Mouse (Mus musculus) urinary bladder, postnatal 10 days (tissue): ENCODE data around the gene Snrnp25.

ENCODE experiments used
- DNase-seq: peaks from one replicate; pipeline ENCODE4 v3.0.0; 2022; ENCODE audit warnings: low spot score

The Snrnp25 gene

DNA sequence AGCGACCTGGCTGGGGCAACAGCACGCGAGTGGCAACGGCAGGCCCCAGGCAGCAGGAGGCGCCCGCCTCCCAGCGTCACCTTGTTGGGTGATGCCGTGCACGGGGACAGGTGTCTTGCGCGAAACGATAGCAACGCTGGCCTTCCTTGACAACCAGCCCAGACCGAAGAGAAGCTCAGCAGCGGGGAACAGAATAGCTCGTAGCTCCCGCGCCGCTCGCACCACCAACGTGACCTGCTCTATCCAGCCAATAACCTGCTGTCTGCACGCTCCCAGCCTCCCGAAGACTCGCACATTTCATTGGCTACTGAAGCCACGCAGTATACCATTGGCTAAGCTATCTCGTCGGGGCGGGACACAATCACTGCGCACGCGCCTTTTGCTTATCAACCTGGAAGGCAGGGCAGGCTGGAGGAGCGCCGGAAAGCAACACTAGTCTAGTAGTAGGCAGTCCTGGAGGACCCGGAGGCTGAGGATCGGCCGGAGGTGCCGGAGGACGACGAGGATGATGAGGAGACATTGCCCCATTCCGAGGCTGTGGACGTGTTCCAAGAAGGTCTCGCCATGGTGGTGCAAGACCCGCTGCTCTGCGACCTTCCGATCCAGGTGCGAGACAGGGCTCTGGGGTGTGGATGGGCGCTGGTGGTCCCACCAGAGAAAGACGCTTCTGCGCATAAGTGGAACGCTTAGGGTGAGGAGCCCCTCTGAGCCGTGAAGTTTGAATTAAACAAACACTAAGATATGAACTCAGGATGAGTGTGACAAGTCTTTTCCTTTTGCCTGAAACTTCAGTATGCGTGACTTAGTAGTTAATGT is at the start of gene Snrnp25:
TSS of gene Snrnp25 (plus strand) at position 358 of the 816 bp plus-strand sequence.
- peak; percentile 76 for DNase-seq

DNA sequence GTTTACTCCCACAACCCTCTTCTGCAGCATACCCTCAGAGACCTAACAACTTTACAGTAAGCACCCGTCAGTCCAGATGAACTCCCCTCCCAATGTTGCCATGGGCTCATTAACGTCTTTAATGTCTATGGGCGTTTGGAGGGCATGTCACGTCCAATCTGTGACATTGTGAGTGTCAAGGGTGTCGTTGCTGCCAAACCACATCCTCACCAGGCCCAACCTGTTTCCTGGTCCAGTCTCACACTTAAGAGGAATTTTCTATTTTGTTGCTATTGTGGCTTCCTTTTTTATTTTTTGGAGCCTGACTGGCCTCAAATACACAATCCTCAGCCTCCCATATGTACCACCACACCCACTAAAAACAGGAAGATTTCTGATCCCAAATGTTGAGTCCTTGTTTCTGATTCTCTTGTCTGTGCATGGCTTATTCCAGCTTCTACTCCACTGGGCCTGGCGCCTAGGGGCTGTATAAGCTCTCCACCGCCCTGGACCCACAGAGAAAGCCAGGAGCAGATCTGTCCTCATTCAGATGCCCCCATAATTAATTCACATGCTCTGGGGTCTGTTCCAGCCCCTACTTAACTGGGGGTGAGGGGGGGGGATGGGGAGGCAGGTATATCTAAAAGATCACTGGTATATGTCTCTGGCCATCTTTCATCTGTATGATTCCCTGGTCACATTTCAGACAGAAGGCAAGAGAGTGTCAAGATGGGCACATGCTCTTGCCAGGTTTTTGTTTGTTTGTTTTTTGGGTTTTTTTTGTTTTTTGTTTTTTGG is 48.2 kb upstream of the Snrnp25 start:
- DNase-seq: no peak

DNA sequence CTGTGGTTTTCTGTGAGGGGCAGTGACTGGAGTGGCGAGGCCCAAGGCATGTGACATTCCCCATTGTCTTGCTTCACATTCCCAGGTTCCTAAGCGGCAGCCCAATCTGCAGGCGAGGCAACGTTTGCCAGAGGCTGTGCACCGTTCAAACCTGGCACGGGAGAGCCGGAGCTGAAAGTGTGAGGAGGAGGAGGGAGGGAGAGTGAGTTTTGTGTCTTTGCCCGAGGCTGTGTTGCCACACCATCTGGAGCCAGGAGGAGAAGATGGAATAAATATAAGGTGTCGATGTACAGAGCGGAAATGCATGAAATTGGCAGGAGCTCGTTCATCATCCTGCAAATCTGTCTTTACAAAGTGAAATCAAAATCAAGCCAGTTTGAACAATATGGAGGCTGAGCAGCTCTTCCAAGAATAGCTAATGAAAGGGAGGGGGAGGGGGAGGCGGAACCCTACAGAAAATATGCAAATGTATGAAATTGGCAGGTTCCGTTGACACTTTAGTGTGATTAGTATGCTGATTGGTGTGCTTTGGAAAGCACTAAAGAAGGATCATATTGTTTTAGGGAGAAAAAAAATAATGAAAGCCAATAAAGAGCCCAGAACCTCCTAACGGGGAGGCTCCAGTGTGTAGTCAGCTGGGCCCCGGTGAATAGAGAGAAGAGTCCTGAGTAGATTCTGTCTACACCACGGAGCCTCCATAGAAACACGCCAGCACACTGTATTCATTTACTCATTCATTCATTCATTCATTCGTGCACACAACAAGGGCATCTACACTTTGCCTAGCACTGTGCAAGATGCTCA is 47.2 kb upstream of the Snrnp25 start:
- DNase-seq: no peak

DNA sequence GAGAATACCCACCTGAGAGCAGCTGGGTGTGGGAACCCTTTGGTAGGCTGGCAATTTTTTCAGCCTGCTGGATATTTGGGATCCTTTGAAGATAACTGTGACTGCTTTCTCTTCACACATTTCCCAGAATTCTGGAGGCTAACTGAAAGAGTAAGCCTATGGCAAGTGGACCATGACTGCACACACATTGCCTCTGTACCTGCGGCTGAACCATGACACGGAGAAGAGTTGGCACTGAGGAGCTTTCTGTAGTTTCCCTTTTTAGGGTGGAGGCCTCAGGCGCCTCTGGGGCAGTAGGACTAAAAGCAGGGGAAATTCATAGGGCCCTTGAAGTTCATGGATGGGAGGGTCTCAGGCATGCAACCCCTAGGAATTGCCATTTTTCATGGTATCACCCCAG is 46.0 kb upstream of the Snrnp25 start:
- DNase-seq: no peak

DNA sequence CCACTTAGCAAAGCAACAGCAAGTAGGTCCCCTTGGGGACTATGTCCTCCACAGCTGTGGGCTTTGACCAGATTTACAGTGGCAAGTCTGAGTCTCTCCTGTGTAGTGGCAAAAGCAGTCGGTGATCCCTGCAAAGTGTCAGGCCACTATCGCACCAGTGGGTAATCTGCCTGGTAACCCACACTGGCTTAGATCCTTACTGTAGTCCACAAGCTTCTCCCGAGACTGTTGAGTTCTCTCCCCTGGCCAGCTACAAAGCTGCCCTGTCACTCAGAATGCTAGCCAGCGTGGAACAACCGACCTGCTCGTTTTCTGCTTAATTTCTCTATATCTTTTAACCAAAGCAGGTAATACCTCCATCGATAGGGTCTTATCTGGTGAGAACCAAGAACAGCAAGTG is 44.9 kb upstream of the Snrnp25 start:
- no peak for DNase-seq

DNA sequence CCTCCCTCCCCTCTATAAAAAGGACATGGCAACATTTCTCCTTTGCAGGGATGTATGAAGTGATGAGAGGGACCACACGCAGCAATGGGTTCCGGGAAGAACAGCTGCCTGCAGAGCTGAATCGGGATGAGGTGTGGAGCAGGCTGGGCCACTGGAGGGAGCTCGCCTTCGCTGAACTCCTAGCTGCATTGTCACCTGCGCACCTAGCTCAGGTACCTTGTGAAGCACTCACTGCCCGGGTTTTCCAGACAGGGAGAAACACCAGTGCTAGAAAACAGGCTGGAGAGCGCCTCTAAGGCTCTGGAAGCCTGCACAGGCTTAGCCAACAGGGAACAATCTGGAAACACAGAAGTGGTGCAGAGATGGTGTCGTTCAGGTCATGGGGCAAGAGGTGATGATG is 43.7 kb upstream of the Snrnp25 start:
- no peak for DNase-seq

DNA sequence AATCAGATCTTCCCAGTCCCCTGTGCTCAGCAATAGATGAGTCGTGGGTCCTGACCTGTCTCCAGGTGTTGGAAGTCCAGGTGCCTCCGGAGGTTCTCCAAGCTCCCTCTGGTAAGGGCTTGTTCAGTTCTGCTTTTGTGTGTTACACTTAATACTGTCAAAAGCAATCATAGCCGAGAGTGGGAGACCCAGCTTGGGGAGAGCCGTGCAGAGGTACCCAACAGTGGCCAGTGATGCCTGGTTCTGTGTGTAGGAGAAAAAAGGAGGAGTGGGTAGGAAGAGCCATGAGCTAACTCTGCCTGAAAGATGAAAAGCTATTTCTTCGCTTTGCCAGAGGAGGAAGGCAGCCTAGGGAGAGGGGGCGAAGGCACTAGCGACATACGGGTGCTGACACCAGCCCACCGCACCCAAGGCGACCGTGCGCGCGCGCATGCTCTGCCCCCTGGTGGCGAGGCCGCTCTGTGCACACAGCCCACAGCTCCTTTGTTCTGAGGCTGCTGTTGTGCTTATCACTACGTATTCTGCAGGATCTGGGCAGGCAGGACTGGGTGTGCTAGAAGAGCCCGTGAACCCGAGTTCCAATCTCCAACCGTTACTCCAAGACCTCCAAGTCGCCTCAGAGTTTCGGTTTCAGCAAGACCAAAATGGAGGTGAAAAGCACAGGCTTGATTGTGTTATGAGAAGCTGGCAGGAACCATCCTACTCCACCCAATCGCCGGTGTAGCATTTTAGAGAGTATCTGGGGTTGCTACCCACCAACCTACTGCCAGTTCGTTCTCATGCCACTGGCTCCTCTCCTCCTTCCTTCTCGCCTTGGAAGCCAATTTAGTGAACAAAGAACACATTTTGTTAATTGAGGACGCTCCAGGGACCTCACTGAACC is 43.1 kb upstream of the Snrnp25 start:
- DNase-seq: no peak

DNA sequence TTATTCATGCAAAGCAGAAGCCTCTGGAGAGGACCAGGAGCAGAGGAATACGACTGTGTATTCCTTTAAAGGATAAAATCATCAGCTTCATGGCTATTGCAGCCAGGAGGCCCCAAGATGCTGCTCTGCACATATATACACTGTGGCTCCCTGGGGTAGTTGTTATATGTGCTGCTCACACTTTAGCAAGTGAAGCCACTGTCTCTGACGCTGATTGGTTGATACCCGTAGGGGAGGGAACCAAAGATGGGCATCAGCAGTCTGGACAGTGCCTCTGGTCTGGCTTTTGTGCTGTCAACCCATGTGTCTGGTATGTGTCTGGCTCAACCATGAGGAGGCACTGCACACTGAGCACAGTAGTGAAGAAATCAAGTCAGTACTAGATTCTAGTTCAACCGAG is 38.5 kb upstream of the Snrnp25 start:
- DNase-seq: no peak

DNA sequence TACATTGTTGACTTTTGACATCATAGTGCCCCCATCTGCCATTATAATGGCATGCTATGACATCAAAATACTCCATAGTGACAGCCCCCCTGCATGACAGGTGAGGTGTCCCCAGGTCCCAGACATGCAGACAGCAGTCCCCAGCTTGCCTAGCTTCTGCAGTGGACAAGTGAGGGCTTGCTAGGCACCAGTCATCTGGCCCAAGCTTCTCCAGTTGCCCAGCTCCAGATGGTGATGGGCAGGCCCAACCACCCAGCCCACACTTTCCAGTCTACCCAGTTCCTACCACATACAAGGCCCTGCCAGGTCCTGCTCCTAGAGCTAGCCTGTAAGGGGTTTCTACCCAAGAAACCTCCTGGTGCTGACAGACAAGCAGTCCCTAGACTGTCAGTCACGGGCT is 26.7 kb upstream of the Snrnp25 start:
- DNase-seq: no peak

DNA sequence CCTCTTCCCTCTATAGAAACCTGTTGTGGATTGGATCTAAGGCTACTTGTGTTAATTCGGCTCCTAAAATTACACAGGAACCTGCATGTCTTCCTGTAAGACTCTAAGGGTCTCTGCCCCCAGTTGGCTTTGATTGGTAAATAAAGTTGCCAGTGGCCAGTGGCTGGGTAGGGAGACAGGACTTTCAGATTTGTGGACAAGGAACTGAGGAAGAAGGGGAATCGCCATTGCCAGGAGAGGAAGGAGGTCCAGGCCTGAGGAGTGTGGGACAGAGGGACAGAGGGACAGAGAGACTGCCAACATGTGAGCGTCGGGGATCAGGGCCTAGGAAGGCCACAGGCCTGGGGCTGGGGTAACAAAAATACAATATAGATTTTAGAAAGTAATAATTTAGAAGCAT is 24.0 kb upstream of the Snrnp25 start:
- no peak for DNase-seq

DNA sequence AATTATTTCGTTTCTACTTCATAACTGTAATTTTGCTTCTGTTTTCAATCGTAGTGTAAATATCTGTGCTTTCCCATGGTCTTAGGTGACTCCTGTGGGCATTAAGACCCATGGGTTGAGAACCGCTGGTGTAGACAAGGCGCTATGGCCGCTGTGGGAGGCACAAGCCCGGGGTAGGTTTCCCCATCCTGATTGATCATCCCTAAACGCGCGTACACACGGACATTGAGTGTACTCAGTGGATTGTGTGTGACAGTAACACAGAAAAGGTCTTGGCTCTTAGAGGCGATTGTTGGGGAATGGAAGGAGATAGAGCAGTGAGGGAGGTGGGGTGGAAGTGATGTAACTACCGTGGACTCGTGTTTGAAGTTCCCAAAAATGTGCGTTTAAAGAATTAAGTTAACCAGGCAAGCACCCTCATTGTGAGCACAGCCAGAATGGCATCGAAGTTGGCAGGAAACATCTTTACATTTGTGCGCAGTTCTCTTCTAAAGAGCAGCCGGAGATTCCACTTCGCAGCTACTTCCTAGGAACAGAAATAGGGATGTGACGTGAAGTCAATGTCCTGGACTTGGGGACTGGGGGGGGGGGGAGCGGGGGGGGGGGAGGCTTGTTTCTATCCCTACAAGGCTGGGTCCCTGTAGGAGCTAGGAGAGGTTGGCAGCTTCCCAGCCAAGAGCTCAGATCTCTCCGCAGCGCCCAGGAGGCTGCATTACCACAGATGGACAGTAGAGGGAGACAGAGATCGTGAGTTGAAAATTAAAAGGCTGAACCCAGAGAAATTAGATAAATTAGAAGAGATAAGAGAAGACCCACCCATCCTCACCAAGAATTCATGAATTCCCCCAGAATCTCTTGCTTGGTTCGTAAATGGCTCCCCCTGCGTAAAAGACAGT is 23.0 kb upstream of the Snrnp25 start:
- peak; percentile 38 for DNase-seq

DNA sequence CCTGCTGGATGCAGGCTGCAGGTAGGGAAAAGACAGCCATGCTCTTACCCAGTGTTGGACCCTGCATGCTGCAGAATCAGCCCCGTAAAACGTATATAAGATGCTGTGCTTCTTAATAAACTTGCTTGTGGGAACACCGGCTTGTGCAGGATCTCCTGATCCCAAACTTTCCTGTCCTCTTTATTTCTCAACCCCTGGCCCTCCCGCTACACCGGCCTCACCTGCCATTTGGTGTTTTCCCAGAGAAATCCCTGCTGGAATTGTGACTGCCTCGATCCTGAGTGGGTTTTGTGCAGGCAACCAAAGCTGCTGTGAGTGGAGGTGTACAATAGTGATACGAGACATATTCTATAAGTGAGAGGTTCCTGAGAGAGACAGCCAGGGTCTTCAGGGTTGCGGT is 20.7 kb upstream of the Snrnp25 start:
- no peak for DNase-seq

DNA sequence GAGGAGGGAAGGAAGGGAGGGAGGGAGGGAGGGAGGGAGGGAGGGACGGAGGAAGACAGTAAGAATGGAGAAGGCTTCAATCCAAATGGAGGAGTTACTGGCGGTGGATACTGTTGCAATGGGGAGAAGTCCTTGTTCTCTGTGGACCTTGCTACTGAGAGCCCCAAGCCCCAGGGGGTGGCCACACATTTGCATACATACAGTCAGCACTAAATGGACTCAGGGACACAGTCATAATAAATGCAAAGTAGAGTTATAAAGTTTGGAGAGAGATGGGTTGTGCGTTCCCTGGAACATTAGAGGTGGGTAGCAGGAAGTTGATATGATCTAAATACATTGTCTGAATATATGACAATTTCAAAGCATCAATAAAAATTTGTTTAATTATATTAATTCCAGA is 19.2 kb upstream of the Snrnp25 start:
- DNase-seq: no peak

DNA sequence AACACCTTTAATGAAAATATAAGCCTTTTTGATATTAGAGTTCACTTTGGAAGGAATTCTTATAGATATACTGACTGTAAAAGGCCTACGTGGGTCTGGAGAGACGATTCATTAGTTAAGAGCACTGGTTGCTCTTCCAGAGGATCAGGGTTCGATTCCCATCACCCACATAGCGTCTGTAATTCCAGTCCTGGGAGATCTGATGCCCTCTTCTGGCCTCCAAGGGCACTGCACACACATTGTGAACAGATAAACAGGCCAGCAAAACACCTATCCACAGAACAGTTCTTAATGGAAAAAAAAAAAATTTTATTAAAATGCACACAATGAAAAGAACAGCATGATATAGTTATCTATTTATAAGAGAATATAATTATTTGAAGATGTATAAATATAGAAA is 18.0 kb upstream of the Snrnp25 start:
- no peak for DNase-seq

DNA sequence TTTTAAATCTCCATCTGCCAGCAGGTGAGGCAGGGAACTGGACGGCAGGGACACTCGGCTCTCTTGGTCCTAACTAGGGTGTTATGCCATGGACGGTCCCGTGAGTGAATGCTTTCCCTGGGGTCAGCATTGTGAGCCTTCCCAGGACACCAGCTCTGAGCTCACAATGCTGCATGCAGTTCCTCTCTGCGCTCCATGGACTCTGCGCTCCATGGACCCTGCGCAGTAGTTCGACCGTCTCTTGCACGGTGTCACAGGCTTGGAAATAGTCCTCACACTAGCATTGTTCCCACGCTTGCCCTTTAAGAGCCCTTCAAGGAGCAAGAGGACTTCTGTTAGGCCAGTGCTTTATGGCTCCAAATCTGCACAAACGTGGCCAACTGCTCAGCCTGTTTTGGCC is 16.3 kb upstream of the Snrnp25 start:
- DNase-seq: no peak

DNA sequence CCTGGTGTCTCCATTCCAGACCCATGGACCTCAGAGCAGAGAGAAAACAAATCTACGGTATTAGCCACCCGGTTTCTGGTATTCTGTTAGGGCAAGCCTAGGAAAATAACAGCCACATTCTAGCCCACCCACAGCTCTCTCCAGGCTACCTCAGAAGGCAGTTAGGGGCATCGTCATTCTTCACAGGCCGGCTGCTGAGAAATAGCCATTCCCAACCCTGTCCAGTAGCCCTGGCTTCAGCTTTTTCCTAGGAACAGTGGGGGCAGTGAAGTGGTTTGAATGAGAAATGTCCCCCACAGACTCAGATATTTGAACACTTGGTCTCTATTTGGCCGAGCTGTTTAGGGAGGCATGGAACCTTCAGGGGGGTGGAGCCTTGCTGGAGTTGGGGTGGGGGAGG is 15.8 kb upstream of the Snrnp25 start:
- DNase-seq: no peak

DNA sequence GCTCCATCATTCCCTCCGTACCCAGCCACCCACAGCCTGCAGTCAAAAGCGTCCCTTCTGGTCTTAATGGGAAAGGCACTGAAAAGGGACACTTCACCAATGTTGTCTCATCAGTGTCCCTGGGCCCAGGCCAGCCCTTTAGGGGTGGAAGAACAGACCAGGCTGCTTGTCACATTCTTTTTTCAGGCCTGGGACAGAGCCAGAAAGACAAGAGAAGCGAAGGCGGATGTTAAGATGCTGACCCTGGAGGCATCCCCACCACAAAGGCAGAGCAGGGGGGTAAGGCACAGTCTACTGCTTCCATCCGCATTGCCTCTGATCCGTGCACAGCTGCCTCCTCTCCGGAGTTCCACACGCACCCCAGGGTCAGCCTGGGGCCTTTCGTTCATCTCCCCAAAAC is 15.1 kb upstream of the Snrnp25 start:
- no peak for DNase-seq

DNA sequence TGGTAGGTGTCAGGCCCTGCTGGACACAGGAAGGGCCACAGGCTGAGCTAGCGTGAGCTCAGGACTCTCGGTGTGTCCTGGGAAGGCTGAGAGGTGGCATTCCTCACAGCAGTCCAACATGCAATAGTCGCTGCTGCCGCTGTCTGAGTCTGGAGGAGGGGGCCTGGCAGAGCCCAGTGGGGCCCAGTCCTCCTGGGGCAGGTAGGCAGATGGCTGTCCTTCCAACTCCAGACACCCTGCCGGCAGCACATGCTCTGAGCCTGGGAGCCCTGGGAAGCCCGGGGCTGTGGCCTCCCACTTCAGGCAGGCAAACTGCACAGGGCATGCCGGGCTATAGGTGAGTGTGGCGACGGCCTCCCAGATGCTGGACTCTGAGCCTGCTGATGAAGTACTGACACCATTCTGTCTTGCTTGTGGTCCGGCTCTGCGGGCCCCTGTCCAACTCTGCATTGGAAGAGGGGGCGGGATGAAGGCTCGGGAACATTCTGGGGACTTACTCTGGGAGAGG is 14.6 kb upstream of the Snrnp25 start:
- no peak for DNase-seq

DNA sequence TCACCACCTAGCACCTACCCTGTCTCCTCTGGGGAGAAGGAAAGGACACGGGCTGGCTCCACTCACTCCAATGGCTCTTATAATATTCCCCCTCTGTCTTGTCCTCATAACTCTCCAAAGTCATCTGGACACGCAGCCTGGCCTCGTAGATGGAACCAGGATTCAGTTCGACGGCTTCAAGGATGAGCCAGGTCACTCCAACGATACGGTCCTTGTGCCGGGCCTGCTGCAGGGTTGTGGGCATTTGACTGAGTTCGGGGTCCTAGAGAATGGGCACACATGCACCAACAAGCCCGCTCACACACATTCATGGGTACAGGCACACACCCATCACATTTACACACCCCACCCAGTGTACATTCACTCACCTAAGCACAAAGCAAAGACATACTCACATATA is 12.1 kb upstream of the Snrnp25 start:
- no peak for DNase-seq

DNA sequence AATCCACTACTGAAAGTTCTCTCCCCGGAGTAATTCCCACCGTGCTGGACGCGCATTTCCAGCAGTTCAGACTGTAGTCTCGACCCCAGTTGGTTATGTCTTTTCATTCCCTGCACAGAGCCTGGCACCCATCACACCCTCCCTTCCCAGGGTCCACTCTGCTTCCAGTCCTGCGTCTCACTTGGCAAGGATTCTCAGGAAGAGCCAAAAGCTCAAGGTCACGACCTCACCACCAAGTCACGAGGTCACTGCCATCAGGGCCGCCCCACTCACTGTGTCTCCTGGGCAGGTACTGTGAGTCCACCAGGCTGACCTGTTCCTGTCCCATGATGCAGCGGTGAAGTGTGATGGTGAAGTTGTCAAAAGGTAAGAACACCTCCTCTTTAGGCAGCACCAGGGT is 11.1 kb upstream of the Snrnp25 start:
- DNase-seq: no peak
